Mouse (Mus musculus) intestine, embryonic 14.5 days (tissue): ENCODE results near the gene Rnf25. TPM values are rescaled to one million over a fixed set of nuclear protein-coding genes. Genes with fewer than 3 reads are reported as not detected.

Source experiments
- ATAC-seq: fragments of 200-750 bp; cut with Nextera tagmentation; replicated peaks from 2 replicates; pipeline ENCODE4 v1.8.0; 2017; ENCODE audit warnings: low read depth, moderate number of reproducible peaks, moderate TSS enrichment, moderate library complexity; ENCODE audit not compliant: low FRiP score, low TSS enrichment
- DNase-seq: peaks from one replicate; pipeline ENCODE4 v3.0.0-alpha.2; 2018; ENCODE audit warnings: low spot score
- H3K27ac ChIP-seq: fragments of 300-500 bp; sonication (generic); 2 replicates; pipeline ENCODE4 v1.5.1; 2014; ENCODE audit warnings: low read depth, mild to moderate bottlenecking, control low read depth
- H3K27me3 ChIP-seq: fragments of 300-500 bp; sonication (generic); replicated peaks from 2 replicates; pipeline ENCODE4 v1.6.1; 2014; ENCODE audit warnings: low read length, control low read depth; ENCODE audit not compliant: control insufficient read depth, insufficient read depth
- H3K36me3 ChIP-seq: fragments of 300-500 bp; sonication (generic); 2 replicates; pipeline ENCODE4 v1.6.1; 2014; ENCODE audit warnings: low read length, control low read depth; ENCODE audit not compliant: control insufficient read depth, insufficient read depth
- H3K4me1 ChIP-seq: fragments of 300-500 bp; sonication (generic); replicated peaks from 2 replicates; pipeline ENCODE4 v1.6.1; 2014; ENCODE audit warnings: low read length, control low read depth, mixed read lengths; ENCODE audit not compliant: control insufficient read depth, insufficient read depth
- H3K4me2 ChIP-seq: fragments of 300-500 bp; sonication (generic); 2 replicates; pipeline ENCODE4 v1.6.1; 2014; ENCODE audit warnings: low read length
- H3K4me3 ChIP-seq: fragments of 300-500 bp; sonication (generic); 2 replicates; pipeline ENCODE4 v1.5.1; 2014; ENCODE audit warnings: low read depth, low read length, control low read depth, mixed read lengths
- H3K9ac ChIP-seq: fragments of 300-500 bp; sonication (generic); 2 replicates; pipeline ENCODE4 v1.6.1; 2014; ENCODE audit warnings: mild to moderate bottlenecking, low read length
- H3K9me3 ChIP-seq: fragments of 300-500 bp; sonication (generic); 2 replicates; pipeline ENCODE4 v1.6.1; 2016; ENCODE audit warnings: low read length, control low read depth; ENCODE audit not compliant: control insufficient read depth
- WGBS: fragments of 180-500 bp; shearing (Covaris S2); extraction: QIAGEN DNeasy Blood & Tissue Kit; methylation state at CpG from one replicate; pipeline ENCODE4 v1.1.7; 2014; 5-methylcytosine and 5-hydroxymethylcytosine counted together
- polyA plus RNA-seq: library from polyadenylated mRNA; unstranded; fragments of >200 nt; fragmentation: Nextera tagmentation; extraction: Ambion mirVana; gene quantifications from 2 replicates; pipeline ENCODE4 v1.2.1, GENCODE M21; 2014

Gene Rnf25
- polyA plus RNA-seq, 1 experiment from 2014 or later = 7.5 TPM

DNA sequence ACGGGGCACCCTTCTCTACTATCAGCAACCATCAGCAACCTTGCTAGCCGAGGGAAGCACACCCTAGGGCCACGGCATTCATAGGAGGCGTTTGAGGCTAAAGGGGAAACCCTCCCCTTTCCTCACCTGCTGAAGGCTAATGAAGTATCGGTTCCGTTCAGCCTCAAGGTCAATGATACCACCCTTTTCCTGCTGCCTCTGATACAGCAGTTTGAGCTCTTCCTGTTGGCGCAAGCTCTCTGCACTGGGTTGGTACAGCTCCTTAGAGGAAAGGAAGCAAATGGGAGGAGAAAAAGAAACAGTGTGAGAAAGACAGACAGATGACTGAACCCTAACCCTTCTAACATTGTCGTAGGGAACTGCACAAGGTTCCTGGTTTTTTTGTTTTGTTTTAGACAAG is 6.8 kb downstream of the Rnf25 start:
- Histone ChIP-seq H3K27ac (no peak overlapping the region), H3K4me3 (no peak overlapping the region), H3K27me3 (no peaks in the 10 kb centered on the region), H3K9me3 (no peaks in the 10 kb centered on the region), H3K9ac (no peak overlapping the region), H3K4me1 (no peaks in the 10 kb centered on the region), H3K4me2 (no peak overlapping the region), H3K36me3 (peaks cover 74% of the 10 kb centered on the region)
- DNase-seq (no peak), ATAC-seq (no peak)
- 86% methylated on average over 8 of the region's 8 CpGs for WGBS

DNA sequence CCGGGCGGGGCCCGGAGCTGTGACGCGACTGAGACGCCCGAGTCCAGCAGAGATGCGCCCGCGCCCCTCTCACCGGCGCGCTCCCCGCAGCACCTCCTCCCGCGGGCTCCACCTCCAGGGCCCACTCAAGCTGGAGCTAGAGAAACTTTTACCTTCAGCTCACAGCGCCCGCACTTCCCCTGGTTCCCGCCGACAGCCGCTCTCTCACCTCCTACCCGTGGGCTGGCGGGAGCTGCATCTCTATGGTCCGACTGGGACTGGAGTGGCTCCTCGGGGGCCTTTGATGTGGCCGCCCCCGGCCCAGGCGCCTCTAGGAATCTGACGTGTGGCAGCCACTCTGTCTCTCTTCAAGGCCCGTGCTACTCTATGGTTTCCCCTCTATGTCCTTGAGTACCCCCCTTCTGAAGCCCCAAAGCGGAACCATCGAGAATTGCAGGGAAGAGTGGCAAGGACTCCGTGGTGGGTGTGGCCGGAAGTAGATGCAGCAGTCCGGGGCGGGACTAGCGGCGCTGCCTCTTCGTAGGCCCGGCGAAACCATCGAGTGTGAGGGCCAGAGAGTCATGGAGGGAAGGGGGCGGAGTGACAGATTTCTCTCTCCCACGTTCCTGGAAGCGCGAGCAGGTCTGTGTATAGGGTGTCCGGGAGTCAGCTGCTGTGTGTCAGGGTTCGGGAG is 13.3 kb downstream of the Rnf25 start, which contains the start of the genes Zfp142 and Bcs1l:
Zfp142 (minus strand) TSS at position 474 of the 673 bp plus-strand sequence.
Bcs1l (plus strand) TSS at position 517 of the 673 bp plus-strand sequence.
- ATAC-seq = peak; percentile 99
- Histone ChIP-seq H3K27me3 (no peaks in the 10 kb centered on the region), H3K4me2 (peak within 1 kb of the TSS; percentile 72), H3K36me3 (peaks cover 44% of the 10 kb centered on the region), H3K9me3 (no peaks in the 10 kb centered on the region), H3K4me3 (peak within 1 kb of the TSS; percentile 82), H3K4me1 (peaks cover 7% of the 10 kb centered on the region), H3K9ac (peak within 1 kb of the TSS; percentile 58), H3K27ac (peak within 1 kb of the TSS; percentile 76)
- WGBS = under 1% methylated on average over 48 of the region's 48 CpGs
- peak; percentile 98 for DNase-seq

DNA sequence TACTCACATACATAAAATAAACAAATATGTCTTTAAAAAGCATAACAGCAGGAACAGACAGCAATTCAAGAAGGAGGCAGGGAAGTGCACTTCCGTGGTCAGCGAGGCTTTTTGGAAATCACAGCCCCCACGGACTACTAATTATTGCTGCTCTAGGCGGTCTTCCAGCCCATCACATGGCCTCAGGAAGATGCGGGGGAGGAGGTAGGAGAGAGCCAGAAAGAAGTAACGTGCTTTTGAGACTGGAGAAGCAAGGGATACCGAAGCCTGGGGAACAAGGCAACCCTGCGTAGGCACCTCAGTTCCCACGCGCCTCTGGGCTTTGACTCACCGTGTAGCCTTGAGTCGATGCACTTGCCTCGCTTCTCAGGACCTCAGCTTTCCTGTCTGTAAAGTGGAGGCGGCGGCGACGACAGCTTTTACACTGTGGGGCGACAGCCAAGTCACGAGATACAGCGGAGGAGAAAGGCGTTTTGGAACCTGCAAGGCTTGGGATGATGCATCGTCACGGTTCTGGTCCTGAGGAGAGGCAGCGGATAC is 13.9 kb downstream of the Rnf25 start:
- under 1% methylated on average over 24 of the region's 24 CpGs for WGBS
- Histone ChIP-seq H3K27ac (peak overlapping the region; percentile 76), H3K4me2 (peak overlapping the region; percentile 72), H3K4me3 (peak overlapping the region; percentile 82), H3K9ac (peak overlapping the region; percentile 58), H3K4me1 (peaks cover 7% of the 10 kb centered on the region), H3K27me3 (no peaks in the 10 kb centered on the region), H3K36me3 (peaks cover 47% of the 10 kb centered on the region), H3K9me3 (no peaks in the 10 kb centered on the region)
- ATAC-seq (0 out of 2 replicates have a peak, but pooled peaks have one; percentile 1), DNase-seq (no peak)

DNA sequence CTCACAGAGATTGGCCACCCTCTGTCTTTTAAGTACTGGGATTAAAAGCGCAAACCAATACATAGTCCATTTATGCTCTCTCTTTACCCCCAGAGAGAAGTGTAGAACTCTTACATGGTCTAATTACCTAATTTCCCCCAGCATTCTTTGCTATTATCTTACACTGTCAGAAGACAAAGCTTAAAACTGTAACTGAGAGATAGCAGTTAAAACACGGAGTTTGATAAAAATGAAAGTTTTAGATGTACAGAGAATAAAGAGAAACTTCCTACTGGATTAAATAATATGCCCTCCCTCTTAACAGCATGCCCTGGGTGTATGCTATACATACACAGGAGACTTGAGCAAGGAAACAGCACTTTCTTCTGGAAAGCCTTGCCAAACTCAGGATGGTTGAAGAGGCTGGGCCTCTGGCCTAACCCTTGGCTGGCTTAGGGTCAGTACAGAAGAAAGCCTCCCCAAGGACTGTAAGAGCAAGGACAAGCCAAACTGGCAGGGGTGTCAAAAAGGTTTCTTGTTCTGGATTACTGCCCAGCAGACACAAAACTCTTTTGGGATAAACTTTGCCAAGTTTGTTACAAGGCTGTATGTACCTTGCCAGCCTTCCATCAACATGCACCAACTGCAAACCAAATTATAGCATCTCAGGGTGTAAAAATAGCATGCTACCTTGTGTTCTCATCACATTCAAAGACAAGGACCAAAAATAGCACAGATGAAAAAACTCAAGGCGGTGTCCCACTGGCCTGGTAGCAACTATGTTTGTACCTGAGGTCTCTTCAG is 16.4 kb downstream of the Rnf25 start:
- no peak overlapping the region for H3K9ac ChIP-seq
- H3K4me1 ChIP-seq = peaks cover 7% of the 10 kb centered on the region
- no peak overlapping the region for H3K4me2 ChIP-seq
- H3K4me3 ChIP-seq = no peak overlapping the region
- DNase-seq (no peak), ATAC-seq (no peak)
- peaks cover 35% of the 10 kb centered on the region for H3K36me3 ChIP-seq
- H3K27ac ChIP-seq = no peak overlapping the region
- WGBS = 90% methylated on average over 3 of the region's 3 CpGs
- H3K27me3 ChIP-seq = no peaks in the 10 kb centered on the region
- no peaks in the 10 kb centered on the region for H3K9me3 ChIP-seq

DNA sequence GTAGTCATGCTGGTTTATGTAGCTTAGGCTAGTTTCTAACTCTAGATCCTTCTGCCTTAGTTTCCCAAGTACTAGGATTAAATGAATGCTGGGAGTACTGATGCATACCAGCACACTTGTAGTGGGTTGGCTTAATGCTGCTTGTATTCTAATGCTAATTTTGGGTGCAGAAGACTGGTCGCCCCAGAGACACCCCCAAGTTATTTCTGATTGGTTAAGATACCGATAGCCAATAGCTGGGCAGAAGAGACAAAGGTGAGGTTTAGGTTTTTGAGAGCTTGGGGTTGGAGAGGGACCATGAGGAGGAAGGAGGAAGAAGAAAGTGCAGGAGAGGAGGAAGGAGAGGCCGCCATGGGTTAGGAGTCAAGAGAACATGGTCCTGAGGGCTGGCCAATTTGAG is 18.6 kb downstream of the Rnf25 start:
- no peak for DNase-seq
- no peak for ATAC-seq
- H3K27me3 ChIP-seq = no peaks in the 10 kb centered on the region
- no peak overlapping the region for H3K27ac ChIP-seq
- no peak overlapping the region for H3K4me2 ChIP-seq
- peaks cover 7% of the 10 kb centered on the region for H3K4me1 ChIP-seq
- H3K36me3 ChIP-seq = peaks cover 56% of the 10 kb centered on the region
- no peak overlapping the region for H3K9ac ChIP-seq
- no peaks in the 10 kb centered on the region for H3K9me3 ChIP-seq
- WGBS = 82% methylated on average over 3 of the region's 3 CpGs
- H3K4me3 ChIP-seq = no peak overlapping the region

DNA sequence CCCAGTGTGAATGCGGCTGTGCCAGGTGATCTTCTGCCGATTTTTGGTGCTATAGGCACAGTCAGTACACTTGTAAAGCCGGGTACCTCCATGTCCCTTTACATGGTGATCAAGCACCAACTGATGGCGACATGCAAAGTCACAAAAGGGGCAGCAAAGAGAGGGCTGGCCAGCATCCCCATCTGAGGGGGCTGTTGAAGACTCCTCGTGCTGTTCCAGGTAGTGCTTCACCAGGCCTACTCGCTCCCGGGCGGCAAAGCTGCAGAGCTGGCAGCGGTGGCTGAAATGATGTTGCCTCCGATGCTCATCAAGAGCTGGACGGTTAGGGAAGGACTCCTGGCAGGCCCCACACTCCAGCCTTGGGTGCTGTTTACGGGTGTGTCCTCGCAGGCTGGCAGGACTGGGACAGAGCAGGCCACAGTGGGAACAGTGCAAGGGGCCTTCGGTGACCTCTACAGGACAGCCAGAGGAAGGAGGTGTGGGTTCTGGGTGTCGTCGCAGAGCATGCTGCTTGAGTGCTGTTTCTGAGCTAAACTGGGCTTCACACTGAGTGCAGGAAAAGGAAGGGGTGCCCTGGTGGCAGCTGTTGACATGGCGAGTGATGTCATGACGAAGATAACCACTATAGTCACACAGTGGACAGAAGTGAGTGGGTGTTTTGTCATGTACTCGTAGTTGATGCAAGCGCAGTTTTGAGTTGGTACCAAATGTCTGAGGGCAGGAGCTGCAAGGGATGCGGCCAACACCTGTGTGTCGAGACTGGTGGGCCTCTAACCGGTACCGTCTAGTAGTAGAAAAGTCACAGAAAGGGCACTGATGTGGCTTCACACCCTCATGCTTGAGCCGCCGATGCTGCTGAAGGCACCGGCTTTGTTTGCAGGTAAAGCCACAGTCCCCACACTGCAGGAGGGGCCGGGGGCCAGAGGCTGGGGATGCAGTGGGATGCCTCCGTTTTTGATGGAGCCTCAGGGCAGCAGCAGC is 31.2 kb downstream of the Rnf25 start:
- WGBS = 93% methylated on average over 29 of the region's 29 CpGs
- Histone ChIP-seq H3K9me3 (no peaks in the 10 kb centered on the region), H3K4me1 (no peaks in the 10 kb centered on the region), H3K4me3 (no peak overlapping the region), H3K27ac (no peak overlapping the region), H3K36me3 (peaks cover 94% of the 10 kb centered on the region), H3K4me2 (no peak overlapping the region), H3K9ac (no peak overlapping the region), H3K27me3 (no peaks in the 10 kb centered on the region)
- DNase-seq = no peak
- no peak for ATAC-seq

DNA sequence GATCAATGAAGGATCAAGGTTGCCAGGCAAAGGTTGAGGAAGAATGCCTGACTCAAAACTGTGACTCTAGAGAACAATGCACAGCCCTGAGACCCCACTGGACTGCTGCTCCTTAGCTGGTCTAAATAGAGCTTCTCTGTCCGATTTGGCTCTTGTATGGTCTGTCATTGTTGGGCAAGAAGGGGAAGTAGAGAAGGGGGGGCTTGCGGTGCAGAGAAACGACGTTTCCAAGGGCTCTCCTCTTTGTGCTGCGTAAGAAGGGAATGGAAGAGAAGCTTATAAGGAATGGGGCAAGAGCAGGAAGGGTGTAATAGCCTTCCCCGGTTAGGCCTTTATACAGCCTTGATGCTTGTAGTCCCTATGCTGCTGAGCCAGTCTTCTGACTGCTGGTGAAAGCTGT is 35.4 kb downstream of the Rnf25 start:
- Histone ChIP-seq H3K36me3 (peaks cover 59% of the 10 kb centered on the region), H3K27ac (no peak overlapping the region), H3K4me3 (no peak overlapping the region), H3K4me2 (no peak overlapping the region), H3K27me3 (no peaks in the 10 kb centered on the region), H3K9ac (no peak overlapping the region), H3K9me3 (no peaks in the 10 kb centered on the region), H3K4me1 (no peaks in the 10 kb centered on the region)
- no peak for ATAC-seq
- DNase-seq = no peak
- WGBS = 94% methylated on average over 6 of the region's 6 CpGs

DNA sequence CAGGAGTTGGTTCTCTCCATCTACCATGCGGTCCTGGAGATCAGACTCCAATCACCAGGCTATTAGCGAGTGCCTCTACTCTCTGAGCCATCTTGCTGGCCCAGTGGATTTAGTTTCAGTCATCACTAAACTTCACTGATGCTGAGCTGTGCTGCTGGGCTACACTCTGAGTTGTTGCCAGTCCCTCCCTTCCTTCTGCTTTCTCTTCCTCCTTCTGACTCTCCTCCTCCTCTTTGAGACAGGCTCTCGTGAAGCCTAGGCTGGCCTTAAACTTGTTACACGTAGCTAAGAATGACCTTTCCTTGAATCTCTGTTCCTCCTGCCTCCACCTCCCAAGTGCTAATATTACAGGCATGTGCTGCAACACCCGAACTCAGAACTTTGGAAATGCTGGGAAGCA is 42.1 kb downstream of the Rnf25 start:
- Histone ChIP-seq H3K4me1 (no peaks in the 10 kb centered on the region), H3K9me3 (no peaks in the 10 kb centered on the region), H3K27ac (no peak overlapping the region), H3K9ac (no peak overlapping the region), H3K36me3 (no peaks in the 10 kb centered on the region), H3K27me3 (no peaks in the 10 kb centered on the region), H3K4me3 (no peak overlapping the region), H3K4me2 (no peak overlapping the region)
- 85% methylated on average over 5 of the region's 5 CpGs for WGBS
- no peak for DNase-seq
- no peak for ATAC-seq
